Mouse (Mus musculus) spleen, postnatal 4 days (tissue): ENCODE results near the gene Ubr1.
A peak's percentile ranks its signal among the peaks of the same experiment; 100 is the strongest.
"Not testable (repeated sequence)": the region's sequence is repeated elsewhere in the genome, so short reads cannot be mapped to it uniquely, and the experiment has no call there.

Source experiments
- DNase-seq, 2 experiments: peaks; one replicate each; pipeline ENCODE4 v3.0.0; 2022; ENCODE audit warnings: low spot score in 2 of 2

Gene Ubr1

GRCm38 (mm10) chr2:120970559-120971080 lies at the start of gene Ubr1:
Gene Ubr1 (minus strand): TSS chr2:120970715.
- peak; percentile 87 to 93 for DNase-seq

- no peak for DNase-seq
Observed at GRCm38 (mm10) chr2:121017151-121017550, 46.6 kb upstream of the Ubr1 start.

GRCm38 (mm10) chr2:121016226-121016625 lies 45.7 kb upstream of the Ubr1 start:
- DNase-seq, result no peak

GRCm38 (mm10) chr2:121015507-121015906 lies 45.0 kb upstream of the Ubr1 start:
- no peak for DNase-seq

GRCm38 (mm10) chr2:121012676-121013075 lies 42.2 kb upstream of the Ubr1 start:
- DNase-seq, result peak in 1 of 2 experiments; percentile 51

GRCm38 (mm10) chr2:121009071-121009677 lies 38.7 kb upstream of the Ubr1 start:
- DNase-seq, result peak in 1 of 2 experiments; percentile 53

- DNase-seq, result no peak
Observed at GRCm38 (mm10) chr2:121008664-121009007, 38.1 kb upstream of the Ubr1 start.

GRCm38 (mm10) chr2:121007925-121008663 lies 37.6 kb upstream of the Ubr1 start, which contains the start of gene Ccndbp1:
Gene Ccndbp1 (plus strand): TSS chr2:121008403.
- peak; percentile 92 to 94 for DNase-seq

- DNase-seq, result peak in 1 of 2 experiments; percentile 52
Observed at GRCm38 (mm10) chr2:121006986-121007385, 36.5 kb upstream of the Ubr1 start.

- DNase-seq, result no peak
Observed at GRCm38 (mm10) chr2:121004018-121004811, 33.7 kb upstream of the Ubr1 start.

GRCm38 (mm10) chr2:121003586-121003985 lies 33.1 kb upstream of the Ubr1 start:
- DNase-seq, result no peak

GRCm38 (mm10) chr2:120998863-120999262 lies 28.3 kb upstream of the Ubr1 start:
- no peak for DNase-seq

GRCm38 (mm10) chr2:120996607-120997006 lies 26.1 kb upstream of the Ubr1 start:
- DNase-seq, result not testable (repeated sequence)

GRCm38 (mm10) chr2:120991196-120991595 lies 20.7 kb upstream of the Ubr1 start:
- no peak for DNase-seq

GRCm38 (mm10) chr2:120985241-120985640 lies 14.7 kb upstream of the Ubr1 start:
- DNase-seq, result peak in 1 of 2 experiments; percentile 28

- no peak for DNase-seq
Observed at GRCm38 (mm10) chr2:120983611-120984010, 13.1 kb upstream of the Ubr1 start.

- DNase-seq, result no peak
Observed at GRCm38 (mm10) chr2:120980861-120981260, 10.3 kb upstream of the Ubr1 start.

GRCm38 (mm10) chr2:120979819-120980218 lies 9.3 kb upstream of the Ubr1 start:
- no peak for DNase-seq

- no peak for DNase-seq
Observed at GRCm38 (mm10) chr2:120978693-120979037, 8.2 kb upstream of the Ubr1 start.

GRCm38 (mm10) chr2:120977926-120978692 lies 7.6 kb upstream of the Ubr1 start:
- no peak for DNase-seq
